Mouse (Mus musculus) spleen, adult 2 months (tissue): Measurements from ENCODE around the gene Cog4.

ENCODE experiments used
- CTCF ChIP-seq: fragments of 200-500 bp; IDR thresholded peaks from 2 replicates; pipeline ENCODE4 v1.5.1; 2011; ENCODE audit warnings: mild to moderate bottlenecking, inconsistent platforms; ENCODE audit not compliant: insufficient read depth, insufficient read length, insufficient replicate concordance; ENCODE audit errors: extremely low read depth
- POLR2A ChIP-seq: fragments of 200-500 bp; IDR thresholded peaks from 2 replicates; pipeline ENCODE4 v1.6.1; 2011; ENCODE audit warnings: low read depth, low read length, inconsistent platforms

GRCm38 (mm10) chr8:110828511-110828910, 17.9 kb upstream of the Cog4 start:
- no peak for TF ChIP-seq CTCF
- no peak for TF ChIP-seq POLR2A
